Mouse (Mus musculus): Measurements from ENCODE around the gene Ctnna2.

DNA sequence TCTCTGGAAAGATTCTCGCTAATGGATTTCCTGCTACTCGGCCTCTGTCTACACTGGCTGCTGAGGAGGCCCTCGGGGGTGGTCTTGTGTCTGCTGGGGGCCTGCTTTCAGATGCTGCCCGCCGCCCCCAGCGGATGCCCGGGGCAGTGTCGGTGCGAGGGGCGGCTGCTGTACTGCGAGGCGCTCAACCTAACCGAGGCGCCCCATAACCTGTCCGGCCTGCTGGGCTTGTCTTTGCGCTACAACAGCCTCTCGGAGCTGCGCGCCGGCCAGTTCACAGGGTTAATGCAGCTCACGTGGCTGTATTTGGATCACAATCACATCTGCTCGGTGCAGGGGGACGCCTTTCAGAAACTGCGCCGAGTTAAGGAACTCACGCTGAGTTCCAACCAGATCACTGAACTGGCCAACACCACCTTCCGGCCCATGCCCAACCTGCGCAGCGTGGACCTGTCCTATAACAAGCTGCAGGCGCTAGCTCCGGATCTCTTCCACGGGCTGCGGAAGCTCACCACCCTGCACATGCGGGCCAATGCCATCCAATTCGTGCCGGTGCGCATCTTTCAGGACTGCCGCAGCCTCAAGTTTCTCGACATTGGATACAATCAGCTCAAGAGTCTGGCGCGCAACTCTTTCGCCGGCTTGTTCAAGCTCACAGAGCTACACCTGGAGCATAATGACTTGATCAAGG, 735.8 kb downstream of the Ctnna2 start:
- TF ChIP-seq POLR2A (IDR thresholded peaks at IDR 0.05; ENCODE audit: borderline replicate concordance, extremely low read depth, low read depth, low read length), result no peak
- no peak for TF ChIP-seq CTCF (IDR thresholded peaks at IDR 0.05; ENCODE audit: insufficient read depth, low read length)

Data from lung, adult 2 months (tissue).